Mouse (Mus musculus) adrenal gland, adult (tissue): Measurements from ENCODE around the gene Gm11492.

Experiments used
- DNase-seq, 2 experiments: peaks; one replicate each; pipeline ENCODE4 v3.0.0; 2022 to 2023; ENCODE audit warnings: low spot score in 1 of 2; ENCODE audit not compliant: inconsistent age in 2 of 2

Gm11492 gene

GRCm38 (mm10) chr11:87599395-87600089 is 33.1 kb downstream of the Gm11492 start:
- DNase-seq = peak in 1 of 2 experiments; percentile 52

- peak in 1 of 2 experiments; percentile 45 for DNase-seq
Observed at GRCm38 (mm10) chr11:87600322-87600853, 33.9 kb downstream of the Gm11492 start.

GRCm38 (mm10) chr11:87602234-87602633 is 35.8 kb downstream of the Gm11492 start:
- DNase-seq = no peak

GRCm38 (mm10) chr11:87603571-87603970 is 37.1 kb downstream of the Gm11492 start:
- DNase-seq = no peak

- peak in 1 of 2 experiments; percentile 41 for DNase-seq
Observed at GRCm38 (mm10) chr11:87609264-87609663, 42.8 kb downstream of the Gm11492 start.

GRCm38 (mm10) chr11:87611547-87611946 is 45.1 kb downstream of the Gm11492 start:
- DNase-seq = peak in 1 of 2 experiments; percentile 33

- peak in 1 of 2 experiments; percentile 20 for DNase-seq
Observed at GRCm38 (mm10) chr11:87613972-87614371, 47.5 kb downstream of the Gm11492 start.

GRCm38 (mm10) chr11:87615551-87615950 is 49.1 kb downstream of the Gm11492 start:
- DNase-seq = no peak

- DNase-seq = no peak
Observed at GRCm38 (mm10) chr11:87615952-87616351, 49.5 kb downstream of the Gm11492 start.

GRCm38 (mm10) chr11:87616790-87617474 is 50.5 kb downstream of the Gm11492 start, which contains the start of gene Hsf5:
Hsf5 (plus strand) TSS chr11:87617164.
- peak in 1 of 2 experiments; percentile 18 for DNase-seq

GRCm38 (mm10) chr11:87617606-87618005 is 51.2 kb downstream of the Gm11492 start:
- DNase-seq = no peak
